Mouse (Mus musculus): Measurements from ENCODE around the gene Ncor1. TPM values are rescaled to one million over a fixed set of nuclear protein-coding genes. Genes with fewer than 3 reads are reported as not detected.
"Not testable (repeated sequence)": the region's sequence is repeated elsewhere in the genome, so short reads cannot be mapped to it uniquely, and the experiment has no call there.

Ncor1 gene
- polyA plus RNA-seq, 1 experiment from 2014 or later = 65.8 TPM

- H3K9ac ChIP-seq (ENCODE audit: low read length) = no peak overlapping the region
- no peaks in the 10 kb centered on the region for H3K27me3 ChIP-seq (ENCODE audit: control insufficient read depth, insufficient read depth, low read depth, low read length)
- whole genome bisulfite sequencing = 85% methylated on average over 2 of the region's 2 CpGs
- H3K4me3 ChIP-seq (ENCODE audit: low read length) = no peak overlapping the region
- H3K36me3 ChIP-seq (ENCODE audit: control insufficient read depth, insufficient read depth, low read length) = 0 out of 2 replicates have a peak, but pooled peaks cover 7% of the 10 kb centered on the region
- no peak overlapping the region for H3K4me2 ChIP-seq (ENCODE audit: low read depth, low read length)
- H3K9me3 ChIP-seq (ENCODE audit: control insufficient read depth, low read length) = no peaks in the 10 kb centered on the region
- ATAC-seq (ENCODE audit: low read depth) = no peak
- no peak overlapping the region for H3K27ac ChIP-seq (ENCODE audit: low read length)
- no peaks in the 10 kb centered on the region for H3K4me1 ChIP-seq (replicated peaks; ENCODE audit: control insufficient read depth, insufficient read depth, low read length)
Measured at GRCm38 (mm10) chr11:62294121-62294520, 164.2 kb downstream of the Ncor1 start.

GRCm38 (mm10) chr11:62287700-62288099 lies 170.6 kb downstream of the Ncor1 start:
- Histone ChIP-seq H3K9ac (ENCODE audit: low read length) (no peak overlapping the region), H3K27me3 (ENCODE audit: control insufficient read depth, insufficient read depth, low read depth, low read length) (no peaks in the 10 kb centered on the region), H3K4me3 (ENCODE audit: low read length) (no peak overlapping the region), H3K9me3 (ENCODE audit: control insufficient read depth, low read length) (no peaks in the 10 kb centered on the region), H3K4me1 (replicated peaks; ENCODE audit: control insufficient read depth, insufficient read depth, low read length) (no peaks in the 10 kb centered on the region), H3K27ac (ENCODE audit: low read length) (no peak overlapping the region), H3K4me2 (ENCODE audit: low read depth, low read length) (no peak overlapping the region), H3K36me3 (ENCODE audit: control insufficient read depth, insufficient read depth, low read length) (peaks cover 9% of the 10 kb centered on the region)
- WGBS = 100% methylated on average over 1 of the region's 1 CpGs
- ATAC-seq (ENCODE audit: low read depth) = no peak

- peaks cover 9% of the 10 kb centered on the region for H3K36me3 ChIP-seq (ENCODE audit: control insufficient read depth, insufficient read depth, low read length)
- WGBS = 86% methylated on average over 8 of the region's 8 CpGs
Measured at GRCm38 (mm10) chr11:62285020-62285419, 173.3 kb downstream of the Ncor1 start.

GRCm38 (mm10) chr11:62284020-62284419 lies 174.3 kb downstream of the Ncor1 start:
- H3K4me2 ChIP-seq (ENCODE audit: low read depth, low read length); H3K27me3 ChIP-seq (ENCODE audit: control insufficient read depth, insufficient read depth, low read depth, low read length); H3K9me3 ChIP-seq (ENCODE audit: control insufficient read depth, low read length); H3K9ac ChIP-seq (ENCODE audit: low read length); H3K36me3 ChIP-seq (ENCODE audit: control insufficient read depth, insufficient read depth, low read length); H3K4me1 ChIP-seq (replicated peaks; ENCODE audit: control insufficient read depth, insufficient read depth, low read length); H3K4me3 ChIP-seq (ENCODE audit: low read length); H3K27ac ChIP-seq (ENCODE audit: low read length); ATAC-seq (ENCODE audit: low read depth): not testable (repeated sequence)
- WGBS = 89% methylated on average over 3 of the region's 3 CpGs

More at GRCm38 (mm10) chr11:62285020-62285419, 173.3 kb downstream of the Ncor1 start:
- H3K4me3 ChIP-seq (ENCODE audit: low read length) = no peak overlapping the region
- no peak for ATAC-seq (ENCODE audit: low read depth)
- H3K4me2 ChIP-seq (ENCODE audit: low read depth, low read length) = no peak overlapping the region
- no peaks in the 10 kb centered on the region for H3K9me3 ChIP-seq (ENCODE audit: control insufficient read depth, low read length)
- peaks cover 3% of the 10 kb centered on the region for H3K4me1 ChIP-seq (replicated peaks; ENCODE audit: control insufficient read depth, insufficient read depth, low read length)
- H3K27ac ChIP-seq (ENCODE audit: low read length) = no peak overlapping the region
- H3K27me3 ChIP-seq (ENCODE audit: control insufficient read depth, insufficient read depth, low read depth, low read length) = no peaks in the 10 kb centered on the region
- H3K9ac ChIP-seq (ENCODE audit: low read length) = no peak overlapping the region

GRCm38 (mm10) chr11:62281601-62281997 lies 176.7 kb downstream of the Ncor1 start:
- peak; percentile 80 for ATAC-seq (ENCODE audit: low read depth)
- Histone ChIP-seq H3K4me2 (ENCODE audit: low read depth, low read length) (peak overlapping the region; percentile 92), H3K36me3 (ENCODE audit: control insufficient read depth, insufficient read depth, low read length) (peaks cover 7% of the 10 kb centered on the region), H3K4me1 (replicated peaks; ENCODE audit: control insufficient read depth, insufficient read depth, low read length) (peaks cover 3% of the 10 kb centered on the region), H3K27ac (ENCODE audit: low read length) (peak overlapping the region; percentile 91), H3K9me3 (ENCODE audit: control insufficient read depth, low read length) (no peaks in the 10 kb centered on the region), H3K27me3 (ENCODE audit: control insufficient read depth, insufficient read depth, low read depth, low read length) (no peaks in the 10 kb centered on the region), H3K9ac (ENCODE audit: low read length) (peak overlapping the region; percentile 87), H3K4me3 (ENCODE audit: low read length) (peak overlapping the region; percentile 93)
- WGBS = under 1% methylated on average over 35 of the region's 57 CpGs

GRCm38 (mm10) chr11:62280675-62281600 lies 177.4 kb downstream of the Ncor1 start, which contains the start of the genes Zswim7 and Ttc19:
Gene Zswim7, minus strand, starts transcription at chr11:62281375.
Gene Ttc19, plus strand, starts transcription at chr11:62281473.
- H3K27ac ChIP-seq (ENCODE audit: low read length) = peak within 1 kb of the TSS; percentile 91
- H3K4me2 ChIP-seq (ENCODE audit: low read depth, low read length) = peak within 1 kb of the TSS; percentile 92
- H3K9ac ChIP-seq (ENCODE audit: low read length) = peak within 1 kb of the TSS; percentile 87
- peaks cover 3% of the 10 kb centered on the region for H3K4me1 ChIP-seq (replicated peaks; ENCODE audit: control insufficient read depth, insufficient read depth, low read length)
- H3K36me3 ChIP-seq (ENCODE audit: control insufficient read depth, insufficient read depth, low read length) = peaks cover 7% of the 10 kb centered on the region
- no peaks in the 10 kb centered on the region for H3K9me3 ChIP-seq (ENCODE audit: control insufficient read depth, low read length)
- peak within 1 kb of the TSS; percentile 93 for H3K4me3 ChIP-seq (ENCODE audit: low read length)
- H3K27me3 ChIP-seq (ENCODE audit: control insufficient read depth, insufficient read depth, low read depth, low read length) = no peaks in the 10 kb centered on the region
- peak; percentile 97 for ATAC-seq (ENCODE audit: low read depth)
- 0% methylated on average over 67 of the region's 68 CpGs for WGBS

GRCm38 (mm10) chr11:62278027-62278426 lies 180.3 kb downstream of the Ncor1 start:
- Histone ChIP-seq H3K4me3 (ENCODE audit: low read length) (no peak overlapping the region), H3K27ac (ENCODE audit: low read length) (no peak overlapping the region), H3K36me3 (ENCODE audit: control insufficient read depth, insufficient read depth, low read length) (no peaks in the 10 kb centered on the region), H3K27me3 (ENCODE audit: control insufficient read depth, insufficient read depth, low read depth, low read length) (no peaks in the 10 kb centered on the region), H3K4me1 (replicated peaks; ENCODE audit: control insufficient read depth, insufficient read depth, low read length) (peaks cover 3% of the 10 kb centered on the region), H3K9me3 (ENCODE audit: control insufficient read depth, low read length) (no peaks in the 10 kb centered on the region), H3K9ac (ENCODE audit: low read length) (no peak overlapping the region), H3K4me2 (ENCODE audit: low read depth, low read length) (no peak overlapping the region)
- WGBS = 7% methylated on average over 5 of the region's 5 CpGs
- no peak for ATAC-seq (ENCODE audit: low read depth)

- Histone ChIP-seq H3K4me1 (replicated peaks; ENCODE audit: control insufficient read depth, insufficient read depth, low read length) (peaks cover 1% of the 10 kb centered on the region), H3K4me2 (ENCODE audit: low read depth, low read length) (no peak overlapping the region), H3K27ac (ENCODE audit: low read length) (no peak overlapping the region), H3K9ac (ENCODE audit: low read length) (no peak overlapping the region), H3K27me3 (ENCODE audit: control insufficient read depth, insufficient read depth, low read depth, low read length) (no peaks in the 10 kb centered on the region), H3K36me3 (ENCODE audit: control insufficient read depth, insufficient read depth, low read length) (no peaks in the 10 kb centered on the region), H3K4me3 (ENCODE audit: low read length) (no peak overlapping the region), H3K9me3 (ENCODE audit: control insufficient read depth, low read length) (no peaks in the 10 kb centered on the region)
- ATAC-seq (ENCODE audit: low read depth) = no peak
- WGBS = 35% methylated on average over 8 of the region's 8 CpGs
Measured at GRCm38 (mm10) chr11:62277086-62277485, 181.3 kb downstream of the Ncor1 start.

- no peak for ATAC-seq (ENCODE audit: low read depth)
- no peak overlapping the region for H3K4me2 ChIP-seq (ENCODE audit: low read depth, low read length)
- WGBS = 35% methylated on average over 5 of the region's 5 CpGs
Measured at GRCm38 (mm10) chr11:62270851-62271250, 187.5 kb downstream of the Ncor1 start.

More at GRCm38 (mm10) chr11:62270851-62271250, 187.5 kb downstream of the Ncor1 start:
- Histone ChIP-seq H3K4me3 (ENCODE audit: low read length) (no peak overlapping the region), H3K9ac (ENCODE audit: low read length) (no peak overlapping the region), H3K36me3 (ENCODE audit: control insufficient read depth, insufficient read depth, low read length) (no peaks in the 10 kb centered on the region), H3K27me3 (ENCODE audit: control insufficient read depth, insufficient read depth, low read depth, low read length) (no peaks in the 10 kb centered on the region), H3K27ac (ENCODE audit: low read length) (no peak overlapping the region), H3K9me3 (ENCODE audit: control insufficient read depth, low read length) (no peaks in the 10 kb centered on the region), H3K4me1 (replicated peaks; ENCODE audit: control insufficient read depth, insufficient read depth, low read length) (0 out of 2 replicates have a peak, but pooled peaks cover 2% of the 10 kb centered on the region)

Data from lung, embryonic 16.5 days (tissue).